Mouse (Mus musculus) spleen, adult 2 months (tissue): ENCODE measurements around the gene Eif5a2.

Source experiments
- CTCF ChIP-seq: fragments of 200-500 bp; IDR thresholded peaks from 2 replicates; pipeline ENCODE4 v1.5.1; 2011; ENCODE audit warnings: mild to moderate bottlenecking, inconsistent platforms; ENCODE audit not compliant: insufficient read depth, insufficient read length, insufficient replicate concordance; ENCODE audit errors: extremely low read depth
- POLR2A ChIP-seq: fragments of 200-500 bp; IDR thresholded peaks from 2 replicates; pipeline ENCODE4 v1.6.1; 2011; ENCODE audit warnings: low read depth, low read length, inconsistent platforms

DNA sequence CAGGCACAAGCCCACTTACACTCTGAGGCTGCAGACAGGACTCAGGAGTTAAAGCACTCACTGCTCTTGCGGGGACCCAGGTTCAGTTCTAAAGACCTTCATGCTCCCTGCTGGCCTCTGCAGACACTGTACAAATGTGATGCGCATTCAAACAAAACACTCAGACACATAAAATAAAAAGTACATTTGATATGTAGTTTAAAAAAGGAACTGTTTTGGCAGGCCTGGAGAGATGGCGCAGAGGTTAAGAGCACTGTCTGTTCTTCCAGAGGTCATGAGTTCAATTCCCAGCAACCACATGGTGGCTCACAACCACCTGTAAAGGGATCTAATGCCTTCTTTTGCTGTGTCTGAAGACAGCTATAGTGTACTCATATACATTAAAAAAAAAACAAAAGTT lies 32.9 kb upstream of the Eif5a2 start:
- TF ChIP-seq CTCF, result no peak
- no peak for TF ChIP-seq POLR2A
